Mouse (Mus musculus) C2C12 (cell line): ENCODE measurements around the gene Ret. TPM values are rescaled to one million over a fixed set of nuclear protein-coding genes. Genes with fewer than 3 reads are reported as not detected.

Experiments used
- H3K27me3 ChIP-seq: one replicate; pipeline ENCODE4 v1.6.1; 2011; ENCODE audit not compliant: control insufficient read depth, insufficient read depth, insufficient read length
- H3K36me3 ChIP-seq: one replicate; pipeline ENCODE4 v1.6.1; 2011; ENCODE audit not compliant: control insufficient read depth, insufficient read depth
- H3K4me3 ChIP-seq: one replicate; pipeline ENCODE4 v1.5.1; 2011; ENCODE audit warnings: mild to moderate bottlenecking, control low read depth; ENCODE audit not compliant: poor library complexity, insufficient read depth, severe bottlenecking
- H3K79me2 ChIP-seq: one replicate; pipeline ENCODE4 v1.6.1; 2011; ENCODE audit not compliant: control insufficient read depth, insufficient read depth
- H3K79me3 ChIP-seq: one replicate; pipeline ENCODE4 v1.6.1; 2011; ENCODE audit warnings: low read depth, control low read depth
- H3ac ChIP-seq: one replicate; pipeline ENCODE3; 2011; ENCODE audit warnings: low read depth; ENCODE audit not compliant: control insufficient read depth, insufficient read length
- CEBPB ChIP-seq: IDR thresholded peaks from one replicate; pipeline ENCODE4 v1.6.1; 2011; ENCODE audit warnings: low read depth, mild to moderate bottlenecking, control low read depth, moderate library complexity
- CTCF ChIP-seq: IDR thresholded peaks from one replicate; pipeline ENCODE4 v1.5.1; 2011; ENCODE audit not compliant: control insufficient read depth, insufficient read depth, insufficient read length
- FOSL1 ChIP-seq: IDR thresholded peaks from one replicate; pipeline ENCODE4 v1.8.0; 2011; ENCODE audit warnings: mild to moderate bottlenecking, low read length; ENCODE audit not compliant: poor library complexity, insufficient read depth, severe bottlenecking
- MAX ChIP-seq: IDR thresholded peaks from one replicate; pipeline ENCODE4 v1.6.1; 2011; ENCODE audit warnings: mild to moderate bottlenecking, control low read depth
- MYOD1 ChIP-seq: IDR thresholded peaks from one replicate; pipeline ENCODE4 v1.6.1; 2011; ENCODE audit warnings: low read depth; ENCODE audit not compliant: control insufficient read depth, insufficient read length
- MYOG ChIP-seq: IDR thresholded peaks from one replicate; pipeline ENCODE4 v1.6.1; 2011; ENCODE audit not compliant: control insufficient read depth, insufficient read length; ENCODE audit errors: extremely low read depth
- USF1 ChIP-seq: IDR thresholded peaks from one replicate; pipeline ENCODE4 v1.6.1; 2011; ENCODE audit warnings: low read depth, mild to moderate bottlenecking, control low read depth, moderate library complexity
- polyA plus RNA-seq: library from polyadenylated mRNA; unstranded; fragments of >200 nt; fragmentation: generic; extraction: Trizol; gene quantifications from one replicate; pipeline ENCODE4 v1.2.1, GENCODE M21; 2012; ENCODE audit warnings: missing spikeins

Gene Ret
- polyA plus RNA-seq, 1 experiment: 0.25 TPM

- peaks cover 41% of the 10 kb centered on the region for H3K27me3 ChIP-seq
- no peak overlapping the region for H3K4me3 ChIP-seq
- TF ChIP-seq MYOG: no peak
- TF ChIP-seq CTCF: peak; percentile 55
- TF ChIP-seq MAX: no peak
- no peaks in the 10 kb centered on the region for H3K79me3 ChIP-seq
- no peaks in the 10 kb centered on the region for H3K79me2 ChIP-seq
- H3ac ChIP-seq: no peak overlapping the region
- H3K36me3 ChIP-seq: no peaks in the 10 kb centered on the region
Measured at GRCm38 (mm10) chr6:118195108-118195507, 2.4 kb downstream of the Ret start.

- Histone ChIP-seq H3K36me3 (no peaks in the 10 kb centered on the region), H3K4me3 (no peak overlapping the region), H3ac (no peak overlapping the region), H3K79me3 (no peaks in the 10 kb centered on the region), H3K79me2 (no peaks in the 10 kb centered on the region), H3K27me3 (peaks cover 23% of the 10 kb centered on the region)
- TF ChIP-seq CEBPB (no peak), MYOD1 (no peak), CTCF (no peak), USF1 (no peak), MAX (no peak), MYOG (no peak), FOSL1 (no peak)
Measured at GRCm38 (mm10) chr6:118192882-118193281, 4.6 kb downstream of the Ret start.

- Histone ChIP-seq H3K27me3 (peaks cover 17% of the 10 kb centered on the region), H3K4me3 (no peak overlapping the region), H3ac (no peak overlapping the region), H3K36me3 (no peaks in the 10 kb centered on the region), H3K79me3 (no peaks in the 10 kb centered on the region), H3K79me2 (no peaks in the 10 kb centered on the region)
- TF ChIP-seq MYOD1: no peak
Measured at GRCm38 (mm10) chr6:118192199-118192598, 5.3 kb downstream of the Ret start.

GRCm38 (mm10) chr6:118189764-118190163, 7.8 kb downstream of the Ret start:
- Histone ChIP-seq H3K79me2 (no peaks in the 10 kb centered on the region), H3ac (no peak overlapping the region), H3K4me3 (no peak overlapping the region), H3K36me3 (no peaks in the 10 kb centered on the region), H3K27me3 (peaks cover 5% of the 10 kb centered on the region), H3K79me3 (no peaks in the 10 kb centered on the region)
- TF ChIP-seq FOSL1 (no peak), USF1 (no peak), CEBPB (no peak)

GRCm38 (mm10) chr6:118188599-118188998, 8.9 kb downstream of the Ret start:
- no peak overlapping the region for H3K4me3 ChIP-seq
- no peaks in the 10 kb centered on the region for H3K79me3 ChIP-seq
- H3K27me3 ChIP-seq: peaks cover 8% of the 10 kb centered on the region
- TF ChIP-seq USF1: no peak
- TF ChIP-seq CEBPB: no peak
- TF ChIP-seq MYOD1: no peak
- no peak for TF ChIP-seq CTCF
- TF ChIP-seq FOSL1: no peak
- TF ChIP-seq MAX: no peak
- no peak for TF ChIP-seq MYOG
- no peaks in the 10 kb centered on the region for H3K79me2 ChIP-seq
- no peak overlapping the region for H3ac ChIP-seq
- no peaks in the 10 kb centered on the region for H3K36me3 ChIP-seq

DNA sequence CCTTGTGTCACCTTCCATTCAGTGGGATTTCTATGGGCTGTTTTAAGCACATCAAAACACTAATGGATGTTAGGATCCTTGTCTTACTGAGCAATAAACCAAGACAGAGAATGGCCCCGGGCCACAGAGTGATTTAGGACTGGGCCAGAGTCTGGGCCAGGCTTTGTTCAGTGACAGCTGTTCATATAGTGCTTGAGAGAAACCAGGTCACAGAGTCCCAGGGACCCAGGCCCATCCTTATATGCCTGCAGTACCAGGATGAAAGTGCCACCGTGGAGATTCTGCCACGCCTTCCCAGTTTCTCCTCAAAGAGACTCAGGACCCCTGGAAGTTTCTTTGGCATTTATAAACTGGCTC, 10.3 kb downstream of the Ret start:
- Histone ChIP-seq H3K27me3 (peaks cover 8% of the 10 kb centered on the region), H3K36me3 (no peaks in the 10 kb centered on the region), H3K79me2 (no peaks in the 10 kb centered on the region), H3K79me3 (no peaks in the 10 kb centered on the region), H3K4me3 (no peak overlapping the region), H3ac (no peak overlapping the region)
- TF ChIP-seq CEBPB (no peak), USF1 (no peak), CTCF (no peak), MYOD1 (no peak), MAX (no peak), MYOG (no peak), FOSL1 (no peak)

DNA sequence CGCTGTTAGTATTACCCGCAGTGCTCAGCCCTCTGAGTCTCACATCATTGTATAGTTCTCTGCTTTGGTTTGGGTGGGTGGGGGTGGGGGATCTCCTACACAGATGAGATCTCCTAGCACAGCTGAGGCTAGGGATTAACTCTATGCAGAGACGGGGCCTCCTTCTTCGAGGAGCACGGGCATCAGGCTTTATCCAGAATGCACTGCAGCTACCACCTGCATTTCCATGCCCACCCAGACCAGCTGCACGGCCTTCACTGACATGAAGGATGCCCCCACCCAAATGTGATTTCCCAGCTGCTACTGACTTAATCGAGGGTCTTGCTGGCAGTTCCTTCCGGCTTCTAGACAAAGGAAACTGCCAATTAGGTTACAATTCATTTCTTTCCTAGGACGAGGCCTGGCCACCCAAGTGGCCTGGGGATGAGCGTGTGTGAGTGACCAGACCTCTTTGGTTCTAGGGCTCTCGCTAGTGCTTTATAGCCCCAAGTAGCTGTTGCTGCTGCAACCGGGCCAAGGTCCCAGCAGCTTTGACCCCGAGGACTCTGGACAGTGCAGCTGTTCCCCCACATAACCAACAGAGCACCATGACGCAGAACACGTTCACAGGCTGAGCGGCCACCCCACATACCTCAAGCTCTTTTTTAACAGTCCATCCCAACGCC, 10.8 kb downstream of the Ret start:
- TF ChIP-seq MAX (no peak), MYOD1 (no peak), CTCF (no peak), MYOG (no peak), CEBPB (no peak), FOSL1 (no peak), USF1 (no peak)
- Histone ChIP-seq H3K36me3 (no peaks in the 10 kb centered on the region), H3K4me3 (no peak overlapping the region), H3ac (no peak overlapping the region), H3K79me2 (no peaks in the 10 kb centered on the region), H3K79me3 (no peaks in the 10 kb centered on the region), H3K27me3 (peaks cover 8% of the 10 kb centered on the region)
